Mouse (Mus musculus) kidney, embryonic 14.5 days (tissue): ENCODE measurements around the gene Slc25a21. TPM values are rescaled to one million over a fixed set of nuclear protein-coding genes. Genes with fewer than 3 reads are reported as not detected.
A peak's percentile ranks its signal among the peaks of the same experiment; 100 is the strongest.

Source experiments
- ATAC-seq: fragments of 200-750 bp; cut with Nextera tagmentation; 2 replicates; pipeline ENCODE4 v1.8.0; 2017; ENCODE audit warnings: moderate number of reproducible peaks, mild to moderate bottlenecking, moderate TSS enrichment, moderate library complexity; ENCODE audit not compliant: low FRiP score, low TSS enrichment
- H3K27ac ChIP-seq: fragments of 300-500 bp; sonication (generic); 2 replicates; pipeline ENCODE4 v1.5.1; 2014; ENCODE audit warnings: low read depth, mild to moderate bottlenecking, low read length, moderate library complexity, mixed read lengths
- H3K27me3 ChIP-seq: fragments of 300-500 bp; sonication (generic); 2 replicates; pipeline ENCODE4 v1.6.1; 2014; ENCODE audit warnings: mild to moderate bottlenecking, low read length; ENCODE audit not compliant: control insufficient read depth, insufficient read depth
- H3K36me3 ChIP-seq: fragments of 300-500 bp; sonication (generic); 2 replicates; pipeline ENCODE4 v1.6.1; 2014; ENCODE audit warnings: low read length, mixed read lengths; ENCODE audit not compliant: control insufficient read depth, insufficient read depth
- H3K4me1 ChIP-seq: fragments of 300-500 bp; sonication (generic); 2 replicates; pipeline ENCODE4 v1.6.1; 2014; ENCODE audit warnings: low read length, mixed read lengths; ENCODE audit not compliant: control insufficient read depth, insufficient read depth
- H3K4me2 ChIP-seq: fragments of 300-500 bp; sonication (generic); replicated peaks from 2 replicates; pipeline ENCODE4 v1.6.1; 2014; ENCODE audit warnings: low read depth, mild to moderate bottlenecking, low read length
- H3K4me3 ChIP-seq: fragments of 300-500 bp; sonication (generic); 2 replicates; pipeline ENCODE4 v1.5.1; 2014; ENCODE audit warnings: mild to moderate bottlenecking, low read length
- H3K9ac ChIP-seq: fragments of 300-500 bp; sonication (generic); 2 replicates; pipeline ENCODE4 v1.6.1; 2014; ENCODE audit warnings: low read depth, mild to moderate bottlenecking, low read length, moderate library complexity
- H3K9me3 ChIP-seq: fragments of 300-500 bp; sonication (generic); 2 replicates; pipeline ENCODE4 v1.6.1; 2016; ENCODE audit warnings: low read length; ENCODE audit not compliant: control insufficient read depth
- WGBS: fragments of 180-500 bp; shearing (Covaris S2); extraction: QIAGEN DNeasy Blood & Tissue Kit; methylation state at CpG from one replicate; pipeline ENCODE4 v1.1.7; 2014; 5-methylcytosine and 5-hydroxymethylcytosine counted together
- polyA plus RNA-seq: library from polyadenylated mRNA; unstranded; fragments of >200 nt; fragmentation: Nextera tagmentation; extraction: Ambion mirVana; gene quantifications from 2 replicates; pipeline ENCODE4 v1.2.1, GENCODE M21; 2014

The Slc25a21 gene
- polyA plus RNA-seq, 1 experiment from 2014 or later: 2.8 TPM

DNA sequence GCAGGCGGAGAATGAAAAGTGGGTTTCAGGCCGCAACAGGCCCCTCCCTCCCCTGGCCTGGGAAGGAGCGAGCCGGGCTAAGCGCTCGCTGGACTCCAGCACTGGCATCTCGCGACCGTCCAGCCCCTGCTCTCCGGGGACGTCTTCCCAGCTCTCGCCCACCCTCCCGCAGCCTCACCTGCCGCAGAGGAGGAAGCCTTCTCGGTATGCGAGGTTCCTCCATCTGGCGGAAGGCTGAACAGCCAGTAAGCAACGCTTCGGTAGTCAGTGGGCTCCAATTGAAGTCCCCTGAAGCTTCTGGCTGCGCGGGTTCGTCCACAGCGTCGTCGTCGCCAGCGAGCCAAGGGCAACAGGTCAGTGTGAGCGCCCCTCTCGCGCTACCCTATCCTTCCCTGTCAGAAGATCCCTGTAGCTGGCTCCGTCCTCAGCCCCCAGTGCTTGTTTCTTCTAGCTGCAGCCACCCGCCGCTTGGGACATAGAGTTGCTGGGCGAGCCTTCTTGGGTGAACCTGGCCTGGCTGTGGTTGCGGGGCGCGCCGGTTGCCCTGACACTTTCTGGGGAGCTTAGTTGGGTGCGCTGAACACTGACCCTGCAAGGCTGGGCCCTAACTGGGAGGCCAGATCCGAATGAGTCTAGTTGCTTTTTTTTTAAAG, 505.7 kb downstream of the Slc25a21 start, which contains the start of gene Pax9:
Gene Pax9, plus strand, starts transcription at position 341 of the 653 bp plus-strand sequence.
- H3K4me2 ChIP-seq: peak within 1 kb of the TSS; percentile 24
- peak within 1 kb of the TSS; percentile 11; the same call in 1 of the 2 replicates for H3K4me3 ChIP-seq
- WGBS: 2% methylated on average over 38 of the region's 40 CpGs
- H3K27me3 ChIP-seq: peaks cover 99% of the 10 kb centered on the region
- H3K36me3 ChIP-seq: no peaks in the 10 kb centered on the region
- H3K9me3 ChIP-seq: no peaks in the 10 kb centered on the region
- no peak within 1 kb of the TSS for H3K27ac ChIP-seq
- no peak for ATAC-seq
- no peak within 1 kb of the TSS for H3K9ac ChIP-seq
- peaks cover 8% of the 10 kb centered on the region for H3K4me1 ChIP-seq

DNA sequence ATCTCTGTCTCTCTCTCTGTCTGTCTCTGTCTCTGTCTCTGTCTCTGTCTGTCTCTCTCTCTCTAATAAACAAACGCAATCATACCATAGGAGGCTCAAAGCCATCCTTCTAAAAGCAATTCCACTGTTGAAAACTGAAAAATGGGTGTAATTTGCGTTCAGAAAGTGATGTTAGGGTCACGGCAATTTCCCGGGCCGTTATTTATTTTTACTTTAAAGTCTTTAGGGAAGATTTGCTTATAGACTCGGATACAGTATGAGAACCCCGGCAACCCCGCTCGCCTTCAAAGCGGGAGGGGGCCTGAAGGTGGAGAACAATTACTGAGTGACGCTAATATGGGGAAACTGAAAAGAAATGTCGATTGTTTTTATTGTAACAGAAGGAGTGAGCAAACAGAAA, 506.3 kb downstream of the Slc25a21 start:
- H3K4me3 ChIP-seq: no peak overlapping the region
- ATAC-seq: no peak
- no peak overlapping the region for H3K4me2 ChIP-seq
- H3K36me3 ChIP-seq: no peaks in the 10 kb centered on the region
- no peaks in the 10 kb centered on the region for H3K9me3 ChIP-seq
- peaks cover 4% of the 10 kb centered on the region; the same call in 1 of the 2 replicates for H3K4me1 ChIP-seq
- H3K27me3 ChIP-seq: peaks cover 98% of the 10 kb centered on the region
- H3K27ac ChIP-seq: no peak overlapping the region
- no peak overlapping the region for H3K9ac ChIP-seq
- WGBS: 3% methylated on average over 12 of the region's 12 CpGs

DNA sequence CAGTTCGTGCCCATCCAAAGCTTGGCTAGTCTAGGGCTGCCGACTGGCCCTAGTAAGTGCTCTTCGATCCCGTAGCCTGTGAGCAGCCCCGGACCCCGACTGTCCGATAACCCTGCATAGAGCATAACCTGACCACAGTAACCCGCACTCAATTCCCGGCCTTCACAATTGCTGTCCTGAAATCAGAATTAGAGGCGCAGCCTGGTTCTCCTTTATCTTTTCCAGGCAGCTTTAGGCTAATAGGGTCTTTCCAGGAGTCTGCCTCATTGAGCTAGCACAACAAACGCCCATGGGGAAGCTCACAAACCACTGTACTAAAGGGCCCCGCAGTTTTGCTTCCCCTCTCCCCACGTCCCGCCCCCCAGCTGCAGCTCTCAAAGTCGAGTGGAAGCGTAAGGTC, 506.9 kb downstream of the Slc25a21 start:
- no peak for ATAC-seq
- no peak overlapping the region for H3K27ac ChIP-seq
- no peaks in the 10 kb centered on the region; the same call in 1 of the 2 replicates for H3K4me1 ChIP-seq
- no peaks in the 10 kb centered on the region for H3K9me3 ChIP-seq
- H3K27me3 ChIP-seq: peaks cover 97% of the 10 kb centered on the region
- 5% methylated on average over 16 of the region's 16 CpGs for WGBS
- no peak overlapping the region for H3K4me2 ChIP-seq
- no peak overlapping the region for H3K4me3 ChIP-seq
- no peak overlapping the region for H3K9ac ChIP-seq
- H3K36me3 ChIP-seq: no peaks in the 10 kb centered on the region

DNA sequence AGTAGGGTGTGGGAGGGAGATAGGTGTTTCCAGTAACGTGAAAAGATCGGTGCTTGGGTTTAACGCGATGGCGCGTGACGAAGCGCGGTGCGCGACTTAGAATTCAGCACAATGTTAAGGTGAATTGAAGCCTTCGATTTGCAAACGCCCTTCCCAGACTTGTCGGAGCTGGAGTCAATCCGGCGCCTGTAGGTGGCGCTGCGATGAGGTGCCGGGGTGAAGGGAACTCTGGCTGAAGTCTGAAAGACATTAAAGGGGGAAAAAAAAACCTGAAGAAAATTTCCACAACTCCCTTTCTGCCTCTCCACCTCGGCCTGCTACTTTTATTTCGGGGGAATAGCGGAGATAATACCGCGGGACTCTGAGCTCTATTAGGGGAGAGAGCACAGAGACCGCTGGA, 507.5 kb downstream of the Slc25a21 start:
- H3K9ac ChIP-seq: no peak overlapping the region
- WGBS: under 1% methylated on average over 25 of the region's 25 CpGs
- H3K36me3 ChIP-seq: no peaks in the 10 kb centered on the region
- ATAC-seq: peak; percentile 33
- no peaks in the 10 kb centered on the region for H3K4me1 ChIP-seq
- H3K9me3 ChIP-seq: no peaks in the 10 kb centered on the region
- no peak overlapping the region for H3K4me3 ChIP-seq
- no peak overlapping the region for H3K4me2 ChIP-seq
- H3K27ac ChIP-seq: no peak overlapping the region
- H3K27me3 ChIP-seq: peaks cover 97% of the 10 kb centered on the region

DNA sequence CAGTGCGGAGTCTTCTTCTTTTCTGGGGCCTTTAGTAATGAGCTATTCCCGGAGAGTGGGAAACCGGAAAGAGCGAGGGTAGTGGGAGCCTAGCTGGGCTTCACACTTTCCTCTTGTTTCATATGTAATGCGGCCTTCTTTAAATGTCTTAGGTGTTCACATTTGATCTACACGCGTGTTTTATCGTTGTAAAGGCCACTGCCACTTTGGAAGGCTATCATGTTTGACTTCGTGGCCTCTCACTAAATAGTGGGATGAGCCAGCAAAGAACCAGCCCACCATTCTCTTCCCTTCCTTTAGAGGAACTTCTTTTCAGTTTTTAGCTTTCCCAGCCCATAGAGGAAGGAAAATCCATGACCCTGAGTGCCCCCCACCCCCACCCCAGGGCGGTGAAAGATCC, 507.9 kb downstream of the Slc25a21 start:
- no peak overlapping the region for H3K27ac ChIP-seq
- ATAC-seq: no peak
- H3K36me3 ChIP-seq: no peaks in the 10 kb centered on the region
- no peak overlapping the region for H3K9ac ChIP-seq
- no peak overlapping the region for H3K4me3 ChIP-seq
- WGBS: 3% methylated on average over 10 of the region's 10 CpGs
- H3K4me2 ChIP-seq: no peak overlapping the region
- no peaks in the 10 kb centered on the region for H3K9me3 ChIP-seq
- peaks cover 97% of the 10 kb centered on the region for H3K27me3 ChIP-seq
- no peaks in the 10 kb centered on the region for H3K4me1 ChIP-seq

DNA sequence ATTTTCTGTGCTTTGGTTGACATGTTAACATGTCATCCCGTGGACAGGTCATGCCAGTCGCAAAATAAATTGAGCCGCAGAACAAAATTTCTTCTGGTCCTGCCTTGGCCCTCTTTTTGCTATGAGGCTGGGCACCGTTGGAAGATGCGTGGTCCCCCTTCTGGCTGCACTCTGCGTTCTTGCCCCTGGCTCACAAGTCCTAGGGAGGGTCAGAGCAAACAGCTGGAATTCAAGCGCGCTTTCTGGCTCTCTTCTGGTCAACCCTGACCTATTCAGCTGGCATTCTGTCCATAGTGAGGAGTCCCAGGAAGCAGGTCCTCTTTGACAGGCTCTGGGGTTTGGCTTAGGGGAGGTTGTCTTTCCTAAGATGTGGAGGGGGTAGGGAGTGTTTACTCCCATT, 508.4 kb downstream of the Slc25a21 start:
- H3K27ac ChIP-seq: no peak overlapping the region
- no peaks in the 10 kb centered on the region for H3K4me1 ChIP-seq
- ATAC-seq: no peak
- 4% methylated on average over 8 of the region's 8 CpGs for WGBS
- peaks cover 97% of the 10 kb centered on the region for H3K27me3 ChIP-seq
- H3K36me3 ChIP-seq: no peaks in the 10 kb centered on the region
- H3K9me3 ChIP-seq: no peaks in the 10 kb centered on the region
- no peak overlapping the region for H3K4me3 ChIP-seq
- H3K9ac ChIP-seq: no peak overlapping the region
- H3K4me2 ChIP-seq: no peak overlapping the region

- H3K4me2 ChIP-seq: no peak overlapping the region
- H3K9ac ChIP-seq: no peak overlapping the region
- no peaks in the 10 kb centered on the region for H3K36me3 ChIP-seq
- H3K4me1 ChIP-seq: no peaks in the 10 kb centered on the region
- H3K27me3 ChIP-seq: peaks cover 97% of the 10 kb centered on the region
- no peak for ATAC-seq
- H3K4me3 ChIP-seq: no peak overlapping the region
- no peaks in the 10 kb centered on the region for H3K9me3 ChIP-seq
- H3K27ac ChIP-seq: no peak overlapping the region
- WGBS: 3% methylated on average over 10 of the region's 10 CpGs
Measured at GRCm38 (mm10) chr12:56688482-56688840, 508.8 kb downstream of the Slc25a21 start.

- Histone ChIP-seq H3K9me3 (no peaks in the 10 kb centered on the region), H3K27ac (no peak overlapping the region), H3K36me3 (no peaks in the 10 kb centered on the region), H3K27me3 (peaks cover 96% of the 10 kb centered on the region), H3K4me1 (no peaks in the 10 kb centered on the region), H3K4me3 (no peak overlapping the region), H3K4me2 (no peak overlapping the region), H3K9ac (no peak overlapping the region)
- ATAC-seq: no peak
- WGBS: 6% methylated on average over 15 of the region's 15 CpGs
Measured at GRCm38 (mm10) chr12:56687640-56688481, 509.4 kb downstream of the Slc25a21 start.
